Mouse (Mus musculus) heart, embryonic 11.5 days (tissue): ENCODE measurements around the gene Rbm19. TPM values are rescaled to one million over a fixed set of nuclear protein-coding genes. Genes with fewer than 3 reads are reported as not detected.
A peak's percentile ranks its signal among the peaks of the same experiment; 100 is the strongest.
"Not testable (repeated sequence)": the region's sequence is repeated elsewhere in the genome, so short reads cannot be mapped to it uniquely, and the experiment has no call there.

ENCODE experiments used
- ATAC-seq: fragments of 200-750 bp; cut with Nextera tagmentation; replicated peaks from 2 replicates; pipeline ENCODE4 v1.8.0; 2017; ENCODE audit warnings: moderate library complexity; ENCODE audit not compliant: insufficient number of reproducible peaks, low FRiP score, low TSS enrichment
- H3K27ac ChIP-seq: fragments of 300-500 bp; sonication (generic); 2 replicates; pipeline ENCODE4 v1.5.1; 2014; ENCODE audit warnings: mild to moderate bottlenecking, low read depth, low read length
- H3K27me3 ChIP-seq: fragments of 300-500 bp; sonication (generic); 2 replicates; pipeline ENCODE4 v1.6.1; 2014; ENCODE audit warnings: mild to moderate bottlenecking, low read length, mixed read lengths; ENCODE audit not compliant: control insufficient read depth, insufficient read depth
- H3K36me3 ChIP-seq: fragments of 300-500 bp; sonication (generic); 2 replicates; pipeline ENCODE4 v1.6.1; 2014; ENCODE audit warnings: mild to moderate bottlenecking, low read length, moderate library complexity, mixed read lengths; ENCODE audit not compliant: control insufficient read depth, insufficient read depth
- H3K4me1 ChIP-seq: fragments of 300-500 bp; sonication (generic); 2 replicates; pipeline ENCODE4 v1.6.1; 2014; ENCODE audit warnings: low read length; ENCODE audit not compliant: control insufficient read depth, insufficient read depth
- H3K4me2 ChIP-seq: fragments of 300-500 bp; sonication (generic); 2 replicates; pipeline ENCODE4 v1.6.1; 2014; ENCODE audit warnings: mild to moderate bottlenecking, moderate library complexity
- H3K4me3 ChIP-seq: fragments of 300-500 bp; sonication (generic); 2 replicates; pipeline ENCODE4 v1.5.1; 2014; ENCODE audit warnings: low read depth, low read length
- H3K9ac ChIP-seq: fragments of 300-500 bp; sonication (generic); 2 replicates; pipeline ENCODE4 v1.6.1; 2014; ENCODE audit warnings: mild to moderate bottlenecking, low read depth, low read length, moderate library complexity
- H3K9me3 ChIP-seq: fragments of 300-500 bp; sonication (generic); replicated peaks from 2 replicates; pipeline ENCODE4 v1.6.1; 2016; ENCODE audit warnings: low read length; ENCODE audit not compliant: control insufficient read depth
- WGBS: fragments of 180-500 bp; shearing (Covaris S2); extraction: QIAGEN DNeasy Blood & Tissue Kit; methylation state at CpG from one replicate; pipeline ENCODE4 v1.1.7; 2014; ENCODE audit not compliant: insufficient replicate concordance; 5-methylcytosine and 5-hydroxymethylcytosine counted together
- polyA plus RNA-seq: library from polyadenylated mRNA; unstranded; fragments of >200 nt; fragmentation: Nextera tagmentation; extraction: Ambion mirVana; gene quantifications from 2 replicates; pipeline ENCODE4 v1.2.1, GENCODE M21; 2014

Rbm19 gene
- polyA plus RNA-seq, 1 experiment from 2014 or later = 13.5 TPM

DNA sequence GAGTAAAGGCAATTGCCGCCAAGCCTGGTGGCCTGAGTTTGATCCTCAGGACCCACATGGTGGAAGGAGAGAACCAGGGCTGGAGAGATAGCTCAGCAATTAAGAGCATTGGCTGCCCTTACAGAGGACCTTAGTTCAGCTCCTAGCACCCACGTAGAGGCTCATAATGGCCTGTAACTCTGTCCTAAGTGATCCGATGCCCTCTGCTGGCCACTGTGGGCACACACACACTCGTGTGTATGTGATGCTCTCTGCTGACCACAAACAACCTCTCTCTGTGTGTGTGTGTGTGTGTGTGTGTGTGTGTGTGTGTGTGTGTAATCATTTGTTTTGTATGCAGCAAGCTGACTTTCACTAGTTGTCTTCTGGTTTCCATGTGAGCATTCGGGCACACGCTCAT, 15.5 kb upstream of the Rbm19 start:
- Histone ChIP-seq H3K36me3 (no peaks in the 10 kb centered on the region), H3K27ac (no peak overlapping the region), H3K4me3 (no peak overlapping the region), H3K4me2 (no peak overlapping the region), H3K9ac (no peak overlapping the region), H3K4me1 (peaks cover 7% of the 10 kb centered on the region; the same call in 1 of the 2 replicates), H3K9me3 (no peaks in the 10 kb centered on the region), H3K27me3 (no peaks in the 10 kb centered on the region)
- ATAC-seq = no peak
- 86% methylated on average over 6 of the region's 6 CpGs for WGBS

DNA sequence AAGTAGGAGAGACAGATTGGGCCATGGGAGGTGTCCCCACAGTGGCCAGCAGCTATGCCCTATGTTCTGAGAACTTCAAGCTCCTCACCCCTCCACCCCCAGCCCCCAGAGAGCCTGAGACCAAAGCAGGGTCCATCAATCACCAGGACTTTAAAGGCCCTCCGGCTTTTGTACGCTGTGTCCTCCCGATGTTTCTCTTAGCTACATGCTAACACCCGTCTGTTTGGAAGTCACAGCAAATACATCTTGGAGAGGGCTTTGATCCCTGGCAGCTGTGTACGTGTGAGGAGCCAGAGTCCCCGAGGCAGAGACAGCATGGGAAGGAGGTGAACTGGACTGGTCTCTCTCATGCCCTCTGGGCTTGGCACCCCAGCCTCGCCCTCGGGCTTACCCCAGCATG, 14.2 kb upstream of the Rbm19 start:
- whole genome bisulfite sequencing = 76% methylated on average over 8 of the region's 8 CpGs
- Histone ChIP-seq H3K27me3 (no peaks in the 10 kb centered on the region), H3K4me2 (no peak overlapping the region), H3K4me1 (peaks cover 7% of the 10 kb centered on the region; the same call in 1 of the 2 replicates), H3K36me3 (no peaks in the 10 kb centered on the region), H3K4me3 (no peak overlapping the region), H3K9me3 (no peaks in the 10 kb centered on the region), H3K27ac (no peak overlapping the region), H3K9ac (no peak overlapping the region)
- ATAC-seq = no peak

DNA sequence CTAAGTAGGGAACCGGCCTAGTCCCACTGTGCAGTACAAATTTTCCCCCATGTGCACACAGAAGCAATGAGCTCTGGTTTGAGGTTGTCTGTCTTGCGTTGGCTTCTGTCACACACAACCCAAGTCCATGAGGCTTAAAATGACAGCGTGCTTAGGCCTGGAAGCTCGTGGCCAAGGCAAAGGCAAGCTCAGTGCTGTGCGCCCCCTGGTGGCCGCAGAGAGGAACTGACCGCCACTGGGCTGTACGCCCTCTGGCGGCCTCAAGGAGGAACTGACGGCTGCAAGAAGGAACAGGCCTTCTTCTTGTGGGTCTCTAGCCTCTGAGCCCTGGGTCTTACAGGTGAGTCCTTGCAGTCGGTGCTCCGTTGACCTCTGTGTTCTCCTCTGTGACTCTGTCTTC, 13.5 kb upstream of the Rbm19 start:
- Histone ChIP-seq H3K4me3 (no peak overlapping the region), H3K4me1 (peaks cover 7% of the 10 kb centered on the region; the same call in 1 of the 2 replicates), H3K9me3 (no peaks in the 10 kb centered on the region), H3K36me3 (no peaks in the 10 kb centered on the region), H3K27me3 (no peaks in the 10 kb centered on the region), H3K9ac (no peak overlapping the region), H3K27ac (no peak overlapping the region), H3K4me2 (no peak overlapping the region)
- WGBS = 13% methylated on average over 12 of the region's 12 CpGs
- ATAC-seq = no peak

DNA sequence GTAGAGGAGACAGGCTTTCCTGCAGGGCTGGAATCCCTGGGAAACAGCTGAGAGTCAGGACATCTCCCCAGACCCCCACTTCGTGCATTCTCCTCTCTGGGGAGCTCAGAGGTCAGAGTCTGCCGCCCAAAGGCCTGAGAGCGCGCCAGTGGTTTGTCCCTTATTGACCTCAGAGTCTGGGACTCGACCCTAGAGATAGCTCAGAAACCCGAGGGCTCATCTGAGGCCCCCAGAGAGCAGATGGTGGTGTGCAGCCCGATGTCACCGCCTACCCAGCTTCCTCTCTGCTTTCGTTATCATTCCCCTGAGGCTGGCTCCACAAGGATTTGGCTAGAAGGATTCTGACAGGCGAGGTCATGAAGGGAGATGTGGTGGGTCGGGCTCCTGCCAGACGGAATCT, 12.8 kb upstream of the Rbm19 start:
- H3K4me2 ChIP-seq = no peak overlapping the region
- 26% methylated on average over 12 of the region's 12 CpGs for WGBS

DNA sequence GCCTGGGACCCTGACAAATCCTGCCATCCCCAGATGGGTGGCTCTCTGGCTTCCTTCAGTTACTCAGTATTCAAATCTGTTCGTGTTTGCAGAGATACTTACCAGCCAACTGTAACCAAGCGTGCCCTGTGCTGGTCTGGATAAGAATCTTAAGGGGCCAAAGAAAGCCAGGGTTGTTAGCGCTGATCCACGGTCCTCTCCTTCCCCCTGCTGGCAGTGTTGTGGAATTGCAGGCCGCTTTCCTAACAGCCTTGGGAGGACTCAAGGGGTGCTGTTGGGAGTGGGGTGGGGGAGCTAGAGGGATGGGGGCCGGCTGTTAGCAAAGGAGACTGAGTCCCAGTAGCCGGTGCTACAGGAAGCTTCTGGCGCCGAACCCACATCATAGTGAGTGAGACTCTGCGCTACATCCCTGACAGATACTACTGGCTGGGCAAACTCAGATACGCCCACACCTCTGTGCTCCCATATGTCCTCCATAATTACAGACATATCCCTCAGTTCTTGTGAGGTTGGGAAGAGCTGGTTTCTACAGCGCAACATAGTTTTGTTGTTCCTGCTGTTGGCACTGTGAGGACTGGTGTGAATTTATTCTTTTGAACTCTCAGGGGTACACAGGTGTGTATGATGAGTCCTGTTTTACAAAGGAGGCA, 9.7 kb upstream of the Rbm19 start:
- H3K9ac ChIP-seq = no peak overlapping the region
- no peak overlapping the region for H3K4me2 ChIP-seq
- no peaks in the 10 kb centered on the region for H3K9me3 ChIP-seq
- 23% methylated on average over 12 of the region's 12 CpGs for WGBS
- no peak overlapping the region for H3K4me3 ChIP-seq
- no peaks in the 10 kb centered on the region for H3K36me3 ChIP-seq
- no peak overlapping the region for H3K27ac ChIP-seq
- ATAC-seq = no peak
- H3K4me1 ChIP-seq = peaks cover 7% of the 10 kb centered on the region; the same call in 1 of the 2 replicates
- no peaks in the 10 kb centered on the region for H3K27me3 ChIP-seq

More for the DNA sequence above, 12.8 kb upstream of the Rbm19 start:
- Histone ChIP-seq H3K27ac (no peak overlapping the region), H3K4me3 (no peak overlapping the region), H3K4me1 (peaks cover 7% of the 10 kb centered on the region; the same call in 1 of the 2 replicates), H3K27me3 (no peaks in the 10 kb centered on the region), H3K9ac (no peak overlapping the region), H3K9me3 (no peaks in the 10 kb centered on the region), H3K36me3 (no peaks in the 10 kb centered on the region)
- no peak for ATAC-seq

DNA sequence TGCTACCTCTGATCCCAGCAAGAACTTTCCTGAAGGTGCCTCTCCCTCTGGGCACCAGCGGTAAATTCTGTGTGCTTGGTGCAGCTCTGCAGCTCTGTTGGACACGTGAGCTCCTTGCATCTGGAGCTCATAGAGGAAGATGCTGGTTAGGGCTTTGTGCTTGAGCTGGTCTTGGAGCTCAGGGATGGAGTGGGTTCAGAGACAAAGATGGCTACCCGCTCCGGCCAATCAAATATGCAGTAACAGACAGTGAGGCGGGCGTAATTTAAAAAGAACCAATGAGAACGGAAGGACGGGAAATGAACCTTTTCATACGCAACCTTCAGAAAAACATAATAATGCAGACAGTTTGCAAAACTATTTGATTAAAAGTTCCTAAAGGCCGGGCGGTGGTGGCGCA, 1.9 kb upstream of the Rbm19 start:
- H3K4me1 ChIP-seq = no peaks in the 10 kb centered on the region
- ATAC-seq = no peak
- no peaks in the 10 kb centered on the region for H3K27me3 ChIP-seq
- no peak overlapping the region for H3K4me3 ChIP-seq
- H3K9me3 ChIP-seq = no peaks in the 10 kb centered on the region
- H3K4me2 ChIP-seq = no peak overlapping the region
- no peaks in the 10 kb centered on the region for H3K36me3 ChIP-seq
- WGBS = 76% methylated on average over 12 of the region's 12 CpGs
- H3K27ac ChIP-seq = no peak overlapping the region
- no peak overlapping the region for H3K9ac ChIP-seq

DNA sequence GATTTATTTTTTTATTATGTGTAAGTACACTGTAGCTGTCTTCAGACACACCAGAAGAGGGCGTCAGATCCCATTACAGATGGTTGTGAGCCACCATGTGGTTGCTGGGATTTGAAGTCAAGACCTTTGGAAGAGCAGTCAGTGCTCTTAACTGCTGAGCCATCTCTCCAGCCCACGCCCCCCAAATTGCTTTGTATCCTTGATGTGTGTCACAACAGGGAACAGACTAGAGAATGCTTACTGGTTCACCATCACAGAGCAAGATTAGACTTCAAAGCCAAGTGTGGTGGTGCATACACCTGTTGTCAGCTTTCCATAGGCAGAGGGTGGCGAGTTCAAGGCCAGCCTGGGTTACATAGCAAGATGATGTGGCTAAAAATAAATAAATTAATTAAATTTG, 896 bp downstream of the Rbm19 start:
- Histone ChIP-seq H3K4me2 (peak overlapping the region; percentile 84), H3K36me3 (peaks cover 15% of the 10 kb centered on the region), H3K4me3 (peak overlapping the region; percentile 57)
- H3K9ac ChIP-seq, H3K4me1 ChIP-seq, H3K27ac ChIP-seq, H3K27me3 ChIP-seq, ATAC-seq, H3K9me3 ChIP-seq: not testable (repeated sequence)
- WGBS = 46% methylated on average over 3 of the region's 3 CpGs

DNA sequence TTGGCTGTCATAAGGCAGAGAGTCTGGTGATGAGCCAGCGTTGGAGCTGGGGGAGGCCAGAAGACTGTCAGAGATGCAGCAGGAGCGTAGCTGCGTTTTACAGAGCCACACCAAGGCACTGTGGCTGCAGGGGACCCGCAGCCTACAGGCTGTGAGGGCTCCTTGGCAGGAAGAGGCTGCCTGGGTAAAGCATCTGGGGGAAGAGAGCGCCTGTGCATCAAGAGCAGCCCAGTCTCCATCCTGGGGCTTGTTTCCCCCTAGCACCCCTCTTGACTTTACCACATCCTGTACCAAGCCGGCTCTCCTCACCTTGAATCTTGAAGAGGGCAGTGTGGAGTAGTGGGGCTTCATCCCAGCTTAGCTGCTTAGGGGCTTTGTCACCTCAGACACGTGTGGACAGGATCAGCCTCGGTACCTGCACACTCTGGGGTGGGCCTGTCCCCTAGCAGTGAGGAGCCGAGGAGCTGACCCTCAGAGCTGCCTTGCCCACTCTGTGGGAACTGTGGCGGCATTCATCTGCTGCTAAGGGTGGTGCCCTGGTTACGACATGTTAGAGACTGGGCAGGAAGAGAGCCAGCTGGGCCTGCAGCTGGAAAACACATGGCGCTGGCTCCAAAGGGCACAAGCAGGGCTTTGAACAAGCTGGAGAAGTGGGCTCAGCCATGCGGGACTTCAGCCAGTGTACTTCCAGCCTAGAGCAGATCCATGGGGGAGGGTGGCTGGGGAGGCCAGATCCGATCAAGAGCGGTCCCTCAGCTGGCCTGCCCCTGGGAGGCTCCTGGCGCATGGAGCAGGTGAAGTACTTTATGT, 8.8 kb downstream of the Rbm19 start:
- no peaks in the 10 kb centered on the region for H3K27me3 ChIP-seq
- H3K9me3 ChIP-seq = no peaks in the 10 kb centered on the region
- H3K4me3 ChIP-seq = no peak overlapping the region
- no peaks in the 10 kb centered on the region for H3K4me1 ChIP-seq
- no peak for ATAC-seq
- no peak overlapping the region for H3K27ac ChIP-seq
- no peak overlapping the region for H3K9ac ChIP-seq
- WGBS = 88% methylated on average over 16 of the region's 16 CpGs
- H3K4me2 ChIP-seq = no peak overlapping the region
- H3K36me3 ChIP-seq = peaks cover 50% of the 10 kb centered on the region
